Mouse (Mus musculus) liver, postnatal 0 days (tissue): ENCODE measurements at regions not wholly inside any gene's neighbourhood (a gene's known extent, or its start where the extent isn't known, plus 50 kb on each side); places are given as distances from the start of the nearest gene placed in this dataset.

ENCODE experiments used
- CTCF ChIP-seq: sonication (generic); IDR thresholded peaks from 2 replicates; pipeline ENCODE4 v1.5.1; 2016; ENCODE audit warnings: antibody characterized with exemption, low read depth
- EP300 ChIP-seq: IDR thresholded peaks from 2 replicates; pipeline ENCODE4 v1.6.1; 2016; ENCODE audit warnings: antibody characterized with exemption, low read depth, mild to moderate bottlenecking

DNA sequence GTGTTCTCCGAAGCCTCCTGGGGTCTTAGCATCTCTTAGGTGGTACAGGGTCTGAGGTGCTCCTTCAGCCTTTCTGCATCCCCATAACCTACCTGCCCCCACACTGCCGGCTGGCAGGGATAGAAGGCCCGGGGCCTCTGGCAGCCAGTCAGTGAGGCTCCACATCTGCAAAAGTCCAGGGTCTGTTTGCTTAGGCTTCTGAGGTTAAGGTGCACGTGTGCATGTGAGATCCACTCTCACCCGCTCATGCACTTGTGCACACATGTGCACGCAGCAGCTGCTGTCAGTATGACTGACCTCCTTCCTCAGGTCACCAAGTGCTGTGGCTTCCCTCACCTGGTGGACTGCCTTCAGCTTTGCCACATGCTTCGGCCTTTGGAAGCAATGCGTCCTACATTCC lies 75.3 kb upstream of the Bod1 start:
- TF ChIP-seq EP300 = no peak
- no peak for TF ChIP-seq CTCF
